Mouse (Mus musculus): ENCODE results near the gene Apeh.
"Not testable (repeated sequence)": the region's sequence is repeated elsewhere in the genome, so short reads cannot be mapped to it uniquely, and the experiment has no call there.

Gene Apeh

DNA sequence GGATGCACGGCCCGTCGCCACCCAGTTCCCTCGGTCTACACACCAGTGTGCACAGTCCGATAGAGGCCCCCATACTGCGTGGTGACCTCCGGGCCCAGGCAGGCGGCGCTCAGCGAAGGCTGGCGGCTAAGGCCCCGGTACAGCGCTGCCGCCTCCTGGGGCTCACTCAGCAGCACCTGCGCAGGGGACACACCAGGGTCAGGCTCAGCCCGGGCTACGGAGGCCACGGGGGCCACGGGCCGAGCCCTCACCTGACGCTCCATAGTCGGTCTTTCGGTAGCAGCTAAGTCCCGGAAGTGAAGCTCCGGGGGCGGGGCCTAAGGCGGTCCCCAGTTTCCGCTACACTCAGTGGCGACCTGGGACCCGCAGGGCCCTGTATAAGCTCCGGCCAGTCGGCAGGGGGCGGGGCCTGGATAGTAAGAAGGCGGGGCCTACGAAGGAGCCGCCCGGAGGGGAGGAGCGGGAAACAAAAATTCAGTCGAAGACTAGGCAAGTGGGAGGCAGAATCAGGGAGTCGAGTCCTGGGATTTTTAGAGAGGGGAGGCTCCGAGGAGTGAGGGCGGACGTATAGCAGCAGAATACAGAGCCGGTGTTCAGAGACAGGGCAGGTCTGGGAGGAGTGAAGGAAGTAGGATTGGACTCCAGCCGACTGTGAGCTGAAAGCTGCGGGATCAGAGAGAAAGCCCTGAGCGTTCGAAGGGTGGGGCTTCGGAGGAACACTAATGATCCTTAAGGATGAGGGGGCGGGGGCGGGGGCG, at the start of gene Apeh:
Apeh (minus strand) TSS at position 423 of the 758 bp plus-strand sequence.
- DNase-seq (ENCODE audit: low read depth, low spot score), result peak; percentile 95

DNA sequence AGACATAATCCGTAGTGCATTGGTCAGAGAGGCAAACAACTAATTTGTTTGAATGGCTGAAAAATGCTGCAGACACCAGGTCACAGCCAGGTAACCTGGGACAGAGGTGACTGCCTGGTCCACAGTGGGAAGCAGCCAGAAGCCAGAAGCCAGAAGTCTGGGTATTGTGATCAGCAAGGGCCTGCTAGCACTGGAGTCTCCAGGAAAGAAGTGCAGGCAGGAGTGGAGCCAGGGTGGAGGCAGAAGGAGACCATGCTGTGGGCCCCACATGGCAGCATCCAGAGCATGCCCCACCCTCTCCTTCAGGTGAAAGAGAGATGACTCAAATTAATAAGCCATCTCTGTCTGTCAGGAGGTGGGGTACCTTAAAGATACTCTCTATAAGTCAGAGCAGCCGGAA, 49.1 kb upstream of the Apeh start:
- no peak for DNase-seq (ENCODE audit: low read depth, low spot score)

DNA sequence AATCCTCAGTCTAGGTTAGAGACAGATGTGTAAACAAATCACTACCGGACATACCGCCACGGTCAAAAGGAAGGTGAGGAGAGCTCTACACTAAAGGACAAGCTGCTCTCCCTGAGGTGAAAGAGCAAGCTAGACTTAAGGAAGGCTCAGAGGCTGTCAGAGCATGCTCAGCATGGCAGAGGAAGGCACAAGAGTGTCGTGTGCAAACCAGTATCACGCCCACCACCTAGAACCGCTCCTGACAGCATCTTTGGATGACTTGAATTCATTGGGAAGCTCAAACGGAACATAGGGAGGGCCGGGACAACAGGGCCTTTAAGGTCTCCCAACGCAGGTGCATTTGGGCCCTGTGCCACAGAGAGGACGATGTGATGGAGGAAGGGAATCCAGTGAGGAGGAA, 47.0 kb upstream of the Apeh start:
- no peak for DNase-seq (ENCODE audit: low read depth, low spot score)

DNA sequence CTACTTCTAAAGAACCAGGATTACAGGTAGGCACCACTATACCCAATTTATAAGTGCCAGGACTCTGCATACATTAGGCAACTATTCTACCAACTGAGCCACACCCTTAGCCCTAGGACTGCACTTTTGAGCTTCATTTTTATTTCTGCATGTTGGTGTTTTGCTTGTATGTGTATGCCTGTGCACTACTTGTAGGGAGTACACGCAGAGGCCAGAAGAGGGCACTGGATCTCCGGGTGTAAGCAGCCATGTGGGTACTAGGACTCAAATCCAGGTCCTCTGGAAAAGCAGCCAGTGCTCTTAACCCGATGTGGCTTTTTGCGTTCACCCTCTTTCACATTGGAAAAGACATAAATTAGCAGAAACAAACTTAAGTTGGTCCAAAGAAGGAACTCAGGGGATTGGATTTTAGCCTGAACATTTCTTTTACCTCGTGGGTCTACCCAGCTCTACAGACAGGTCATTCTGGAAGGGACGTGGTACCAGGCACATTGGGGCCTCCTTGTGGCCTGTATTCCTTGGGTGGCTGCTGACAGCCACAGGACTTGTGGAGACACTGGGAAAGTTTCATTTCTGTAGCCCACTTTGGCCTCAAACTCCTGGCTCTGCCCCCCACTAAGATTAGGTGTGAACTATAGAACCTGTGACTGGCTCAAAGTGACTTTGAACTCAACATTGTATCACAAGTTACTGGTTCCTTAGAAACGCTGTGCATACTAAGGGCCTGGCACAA, 45.7 kb upstream of the Apeh start:
- no peak for DNase-seq (ENCODE audit: low read depth, low spot score)

DNA sequence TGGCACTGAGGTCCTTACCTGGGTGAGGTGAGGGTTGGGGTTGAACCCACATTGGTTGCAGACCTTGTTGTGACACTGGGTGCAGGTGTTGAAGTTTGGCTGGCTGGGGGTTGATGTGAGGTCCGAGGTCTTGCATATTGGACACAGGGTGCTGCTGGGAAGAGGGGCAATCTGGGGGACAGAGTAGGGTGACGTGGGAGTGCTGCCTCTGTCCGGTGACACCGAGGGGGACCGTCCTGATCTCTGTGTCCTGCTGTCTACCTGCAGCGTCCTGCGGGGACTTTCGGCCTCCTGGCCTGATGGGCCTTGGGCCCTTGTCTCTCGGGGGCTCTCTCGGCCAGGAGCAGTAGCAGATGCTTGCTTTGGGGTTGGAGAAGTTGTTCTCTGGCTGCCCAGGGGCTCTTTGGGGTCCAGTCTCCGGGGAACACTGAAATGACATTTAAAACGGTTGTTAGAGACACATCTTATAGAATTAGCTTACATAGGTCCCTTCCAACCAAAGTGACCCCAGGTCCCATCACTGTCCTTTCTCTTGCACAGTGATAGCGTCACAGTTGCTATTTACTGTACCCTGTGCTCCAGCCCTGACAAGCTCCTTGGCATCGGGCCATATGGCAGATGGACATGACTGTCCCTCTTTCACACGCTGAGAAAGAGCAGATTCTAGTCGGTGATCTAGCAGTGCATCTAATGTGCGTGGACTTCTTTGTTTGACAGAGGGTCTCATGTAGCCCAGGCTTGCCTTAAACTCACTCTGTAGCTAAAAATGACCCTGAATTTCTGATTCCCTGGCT, 45.0 kb upstream of the Apeh start:
- DNase-seq (ENCODE audit: low read depth, low spot score), result no peak

DNA sequence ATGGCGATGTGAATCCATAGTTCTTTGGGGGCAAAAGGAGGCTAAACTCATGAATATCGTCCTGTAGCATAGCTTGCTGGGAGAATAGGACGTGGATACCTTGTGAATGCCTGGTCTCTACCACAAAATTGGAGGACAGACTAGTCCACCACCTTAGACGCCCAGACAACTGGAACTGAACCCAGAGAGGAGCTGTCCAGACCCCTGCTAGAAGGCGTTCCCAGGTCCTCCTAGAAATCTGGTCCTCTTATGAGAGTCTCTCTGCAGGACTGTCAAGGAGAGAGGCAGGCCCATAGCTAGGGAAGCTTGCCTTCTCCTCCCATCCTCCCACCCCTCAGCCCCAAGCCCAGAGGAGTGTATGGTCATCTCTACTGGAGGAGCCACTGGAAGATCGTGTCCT, 43.7 kb upstream of the Apeh start:
- no peak for DNase-seq (ENCODE audit: low read depth, low spot score)

DNA sequence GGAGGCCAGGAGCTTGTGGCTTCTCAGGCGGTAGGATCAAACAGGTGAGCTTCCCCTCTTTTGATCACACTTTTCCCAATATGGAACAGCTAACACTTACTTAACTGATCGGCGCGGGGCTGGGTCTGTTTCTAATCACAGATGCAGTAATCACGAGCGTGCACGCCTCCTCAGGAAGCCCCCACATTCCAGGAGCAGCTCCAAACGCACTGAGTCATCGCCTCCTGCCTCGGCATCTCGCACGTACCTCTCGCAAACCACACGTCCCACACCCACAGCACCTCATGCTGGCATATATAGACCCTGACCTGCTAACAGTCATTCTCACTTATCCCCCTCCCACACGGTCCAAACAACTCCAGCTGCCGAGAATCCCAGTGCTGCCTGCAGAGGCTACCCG, 43.1 kb upstream of the Apeh start:
- peak; percentile 23 for DNase-seq (ENCODE audit: low read depth, low spot score)

DNA sequence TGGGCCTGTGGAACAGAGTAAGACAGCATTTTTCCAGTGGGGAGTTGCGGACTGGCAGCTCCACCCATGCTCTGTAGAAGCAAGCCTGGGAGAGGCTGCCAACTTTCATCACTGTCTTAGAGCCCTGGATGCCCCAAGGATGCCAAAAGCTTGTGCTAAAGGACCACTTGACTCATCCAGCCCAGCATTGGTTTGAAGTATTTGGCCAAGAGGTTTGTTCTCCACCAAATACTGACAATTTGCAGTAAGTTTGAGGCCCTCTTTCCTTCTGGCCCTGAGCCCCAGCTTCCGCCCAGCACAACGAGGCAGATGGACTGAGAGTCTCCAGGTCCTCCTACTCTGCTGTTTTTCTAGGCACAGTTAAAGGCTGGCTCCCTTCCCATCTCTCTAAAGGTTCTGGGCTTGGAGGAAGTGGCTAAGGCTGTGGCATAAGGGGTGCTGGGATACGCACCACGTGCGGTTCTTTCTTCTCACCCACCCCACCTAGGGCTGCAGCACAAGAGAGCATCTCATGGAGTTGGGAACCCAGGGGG, 42.6 kb upstream of the Apeh start:
- DNase-seq (ENCODE audit: low read depth, low spot score), result no peak

DNA sequence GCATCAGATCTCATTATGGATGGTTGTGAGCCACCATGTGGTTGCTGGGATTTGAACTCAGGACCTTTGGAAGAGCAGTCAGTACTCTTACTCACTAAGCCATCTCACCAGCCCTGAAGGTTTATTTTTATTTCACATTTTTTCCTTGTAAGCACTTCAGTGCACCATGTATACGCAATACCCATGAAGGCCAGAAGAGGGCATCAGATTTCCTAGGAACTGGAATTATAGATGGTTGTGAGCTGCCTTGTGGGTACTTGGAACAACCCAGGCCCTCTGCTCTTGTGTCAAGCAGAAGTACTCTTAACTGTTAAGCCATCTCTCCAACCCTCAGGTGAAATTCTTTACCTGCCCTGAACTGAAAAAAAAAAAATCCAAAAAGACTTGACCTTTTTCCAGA, 41.8 kb upstream of the Apeh start:
- DNase-seq (ENCODE audit: low read depth, low spot score), result peak; percentile 64

DNA sequence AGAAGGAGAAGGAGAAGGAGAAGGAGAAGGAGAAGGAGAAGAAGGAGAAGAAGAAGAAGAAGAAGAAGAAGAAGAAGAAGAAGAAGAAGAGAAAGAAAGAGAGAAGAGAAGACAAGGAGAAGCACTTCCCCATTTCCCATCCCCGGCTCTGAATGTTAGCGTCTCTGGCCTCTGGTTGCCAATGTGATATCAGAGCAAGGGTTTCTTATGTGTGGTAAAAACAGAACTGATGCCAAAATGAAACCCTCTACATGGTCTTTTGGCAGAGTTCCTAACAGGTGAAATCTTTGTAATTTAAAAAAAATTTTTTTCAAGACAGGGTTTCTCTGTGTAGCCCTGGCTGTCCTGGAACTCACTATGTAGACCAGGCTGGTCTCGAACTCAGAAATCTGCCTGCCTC, 41.3 kb upstream of the Apeh start:
- not testable (repeated sequence) for DNase-seq (ENCODE audit: low read depth, low spot score)

DNA sequence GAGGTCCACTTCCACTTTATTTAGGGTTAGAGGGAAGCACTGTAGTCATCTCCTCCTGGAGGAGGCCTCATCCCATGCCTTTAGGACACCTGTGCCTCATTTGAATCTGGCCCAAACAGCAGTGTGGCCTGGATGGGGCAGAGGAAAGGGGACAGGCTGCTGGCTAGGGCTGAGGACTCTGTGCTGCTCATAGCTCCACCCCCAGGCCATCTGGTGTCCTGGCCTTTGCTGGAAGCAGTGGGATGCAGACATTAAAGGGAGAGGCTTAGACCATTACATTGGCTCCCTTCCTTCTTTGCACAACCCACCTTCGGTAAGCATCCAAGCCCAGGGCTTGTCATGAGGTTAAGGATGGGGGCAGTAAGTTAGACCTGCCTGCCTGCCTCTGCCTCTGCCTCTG, 39.1 kb upstream of the Apeh start:
- DNase-seq (ENCODE audit: low read depth, low spot score), result no peak

DNA sequence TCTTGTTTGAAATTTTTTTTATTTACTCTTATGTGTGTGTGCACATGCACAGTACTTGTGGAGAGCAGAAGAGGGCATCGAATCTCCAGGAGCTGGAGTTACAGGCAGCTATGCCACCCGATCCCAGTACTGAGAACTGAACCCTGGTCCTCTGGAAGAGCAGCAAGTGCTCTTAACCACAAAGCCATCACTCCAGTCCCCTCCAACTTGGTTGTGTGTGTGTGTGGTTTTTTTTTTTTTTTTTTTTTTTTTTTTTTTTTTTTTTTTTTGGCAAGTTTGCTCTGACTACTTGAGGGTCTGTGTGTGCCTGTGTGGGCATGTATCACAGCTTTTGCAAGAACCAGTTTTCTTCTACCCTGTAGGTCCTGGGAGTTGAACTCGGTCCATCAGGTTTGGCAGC, 38.0 kb upstream of the Apeh start:
- no peak for DNase-seq (ENCODE audit: low read depth, low spot score)

DNA sequence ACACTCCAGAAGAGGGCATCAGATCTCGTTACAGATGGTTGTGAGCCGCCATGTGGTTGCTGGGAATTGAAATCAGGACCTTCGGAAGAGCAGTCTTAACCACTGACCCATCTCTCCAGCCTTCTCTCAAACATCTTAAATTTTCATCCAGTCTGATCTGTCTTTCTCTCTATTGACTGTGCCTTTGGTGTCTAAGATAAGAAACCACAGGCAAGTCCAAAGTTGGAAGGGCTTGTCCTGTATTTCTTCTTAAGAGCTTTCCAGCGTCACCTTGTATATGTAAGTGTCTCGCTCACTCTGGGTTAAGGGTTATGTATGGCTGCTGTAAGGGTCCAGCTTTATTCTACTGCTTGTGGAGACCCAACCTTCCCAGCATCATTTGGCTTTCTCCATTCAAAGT, 37.1 kb upstream of the Apeh start:
- no peak for DNase-seq (ENCODE audit: low read depth, low spot score)

DNA sequence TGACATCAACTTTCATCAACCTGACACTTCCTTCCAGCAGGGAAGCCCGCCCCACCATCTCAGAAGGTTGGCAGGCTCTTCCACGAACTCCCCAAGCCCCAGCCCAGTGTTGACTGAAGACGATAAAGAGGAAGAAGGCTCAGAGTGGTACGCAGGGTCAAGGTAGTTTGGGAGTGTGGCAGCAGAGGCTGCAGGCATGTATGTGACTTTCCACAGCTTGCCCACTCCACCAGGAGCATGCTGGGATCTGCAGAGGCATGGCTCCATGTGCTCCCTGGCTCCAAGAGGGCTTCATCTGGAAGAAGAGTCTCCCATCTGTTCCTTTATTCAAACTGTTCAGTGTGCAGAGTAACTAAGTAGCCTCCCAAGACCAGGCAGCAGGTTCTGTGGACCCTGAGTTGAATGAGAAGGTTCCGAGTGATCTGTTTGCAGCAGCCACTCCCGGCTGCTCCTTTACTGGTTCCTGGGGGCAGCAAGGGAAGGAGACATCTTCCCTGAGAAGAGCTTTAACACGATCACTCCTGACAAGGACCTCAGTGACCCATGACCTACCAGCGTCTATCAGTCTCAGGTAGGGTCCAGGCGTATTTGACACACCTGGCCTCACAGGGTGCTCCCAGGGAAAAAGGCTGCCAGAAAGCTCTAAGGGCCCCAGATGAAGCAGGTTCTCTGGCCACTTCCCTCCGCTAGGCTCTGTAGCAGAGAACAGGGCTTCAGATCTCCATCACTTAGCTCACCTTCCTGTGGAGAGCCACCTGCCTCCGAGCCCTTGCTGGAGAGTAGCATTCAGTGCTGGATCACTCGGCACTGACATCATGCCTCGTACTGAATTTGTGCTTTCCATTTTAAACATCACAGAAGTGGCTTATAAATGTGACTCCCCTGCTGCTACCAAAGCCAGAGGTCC, 34.9 kb upstream of the Apeh start:
- no peak for DNase-seq (ENCODE audit: low read depth, low spot score)

DNA sequence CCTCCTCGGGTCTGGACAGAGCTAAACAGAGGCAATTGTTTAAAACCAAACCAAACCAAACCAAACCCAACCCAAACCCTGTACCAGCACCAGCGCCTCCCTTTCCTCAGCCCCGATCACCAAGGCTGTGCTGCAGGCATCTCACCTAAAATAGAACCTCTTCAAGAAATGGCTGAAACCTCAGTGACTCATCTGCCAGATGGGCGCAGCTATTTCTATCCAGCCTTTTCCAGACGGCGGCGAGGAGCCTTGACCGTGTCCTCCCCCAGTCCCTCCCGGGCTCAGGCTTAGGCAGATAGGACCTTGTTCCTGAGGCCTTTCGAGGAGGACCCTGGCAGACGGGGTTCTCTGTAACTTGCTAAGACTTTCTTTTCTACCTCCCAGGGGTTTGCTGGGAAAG, 33.8 kb upstream of the Apeh start:
- no peak for DNase-seq (ENCODE audit: low read depth, low spot score)

DNA sequence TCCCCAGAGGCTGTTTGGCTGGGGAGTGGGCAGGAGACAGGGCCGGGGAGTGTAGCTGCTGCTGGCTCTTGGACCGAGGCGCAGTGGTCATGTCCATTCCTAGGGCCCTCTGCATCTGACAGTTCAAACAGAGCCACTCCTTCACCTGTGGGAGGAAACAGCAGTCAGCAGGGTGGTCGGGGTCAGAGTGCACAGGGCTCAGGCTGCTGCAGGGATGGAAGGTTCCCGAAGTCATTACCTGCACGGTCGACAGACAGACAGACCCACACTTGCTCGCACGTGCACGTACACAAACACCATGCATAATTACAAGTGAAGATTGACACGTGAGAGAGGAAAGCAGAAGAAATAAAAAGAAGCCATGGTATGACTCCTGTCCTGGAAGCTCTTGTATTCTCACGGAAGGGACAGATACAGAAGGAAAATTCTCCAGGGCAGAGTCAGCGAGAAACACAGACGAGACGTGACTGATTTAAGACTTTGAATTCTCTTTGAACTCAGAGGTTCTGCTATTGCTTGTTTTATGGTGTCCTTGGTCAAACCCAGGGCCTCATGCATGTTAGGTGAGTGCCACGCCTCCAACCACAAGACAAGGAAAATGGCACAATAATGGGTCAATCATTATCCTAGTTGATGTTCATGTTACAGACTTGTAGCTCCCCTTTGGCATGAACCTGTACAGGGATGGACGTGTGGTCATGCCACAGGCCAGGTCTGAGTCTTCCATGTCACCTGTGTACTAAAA, 32.2 kb upstream of the Apeh start:
- DNase-seq (ENCODE audit: low read depth, low spot score), result no peak

DNA sequence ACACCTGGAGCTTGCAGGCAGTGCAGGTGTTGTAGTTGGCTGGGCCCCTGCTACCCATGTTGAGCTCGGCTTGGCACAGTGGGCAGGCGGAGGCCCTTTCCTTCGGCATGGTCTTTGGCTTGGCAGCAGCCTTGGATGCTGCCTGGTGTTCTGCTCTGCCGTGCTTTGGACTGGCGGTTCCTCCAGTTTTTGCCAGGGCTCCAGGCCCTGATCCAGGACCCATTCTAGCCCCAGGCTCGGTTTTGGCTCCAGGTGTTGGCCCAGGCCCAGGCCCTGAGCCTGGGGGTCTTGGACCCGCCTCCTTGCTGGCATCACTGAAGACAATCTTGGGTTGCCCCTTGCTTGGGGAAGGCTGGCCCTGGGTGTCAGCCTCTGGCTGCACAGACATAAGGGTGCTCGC, 31.3 kb upstream of the Apeh start:
- DNase-seq (ENCODE audit: low read depth, low spot score), result no peak

DNA sequence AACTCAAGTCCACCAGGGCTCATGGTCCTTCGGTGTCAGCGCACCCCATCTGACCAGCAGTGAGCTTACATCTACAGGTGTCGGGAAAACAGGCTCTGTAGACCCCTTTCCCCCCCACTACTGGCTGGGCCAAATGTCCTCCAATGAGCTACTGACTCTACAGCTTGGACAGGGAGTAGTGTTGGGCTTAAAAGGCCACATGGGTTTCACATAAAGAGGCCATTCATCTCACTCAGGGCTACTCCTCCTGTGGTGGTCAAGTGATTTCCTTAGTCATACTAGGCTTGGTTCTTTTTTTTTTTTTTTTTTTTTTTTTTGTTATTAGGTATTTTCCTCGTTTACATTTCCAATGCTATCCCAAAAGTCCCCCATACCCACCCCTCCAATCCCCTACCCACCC, 29.5 kb upstream of the Apeh start:
- DNase-seq (ENCODE audit: low read depth, low spot score), result no peak

DNA sequence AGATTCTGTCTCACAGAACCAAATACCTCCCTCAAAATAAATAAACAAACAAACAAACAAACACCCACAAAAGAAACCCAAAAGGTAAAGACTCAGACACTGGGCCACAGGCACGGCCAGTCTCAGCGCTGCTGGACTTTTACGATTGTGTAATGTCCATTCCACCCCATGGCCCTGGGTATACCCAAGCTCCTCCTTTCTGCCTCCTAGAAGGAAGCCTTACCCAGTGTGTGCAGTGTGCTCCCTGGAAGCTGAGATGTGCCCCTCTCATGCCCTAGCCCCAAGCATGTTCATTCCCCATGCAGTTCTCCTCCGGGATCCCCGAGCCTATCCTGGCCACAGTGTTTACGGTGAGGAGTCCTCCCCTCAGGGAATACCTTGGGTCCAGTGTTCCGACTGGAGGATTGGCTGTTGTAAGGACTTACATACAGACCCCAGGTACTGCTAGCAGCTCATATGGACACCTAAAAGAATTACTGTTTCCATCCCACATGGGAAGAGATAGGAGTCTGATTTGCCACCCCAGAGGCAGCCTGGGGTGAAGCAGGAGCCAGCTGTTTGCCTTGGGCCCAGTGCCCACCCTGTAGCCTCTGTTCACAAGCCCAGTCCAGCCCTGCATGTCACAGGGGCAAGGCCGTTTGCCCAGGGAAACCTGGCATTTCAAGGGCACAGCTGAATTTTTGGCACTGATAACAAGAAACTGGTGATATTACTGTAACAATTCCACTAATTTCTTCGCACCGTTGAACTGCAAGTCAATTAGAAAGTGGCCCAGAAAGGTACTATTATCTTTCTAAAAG, 27.0 kb upstream of the Apeh start:
- no peak for DNase-seq (ENCODE audit: low read depth, low spot score)

DNA sequence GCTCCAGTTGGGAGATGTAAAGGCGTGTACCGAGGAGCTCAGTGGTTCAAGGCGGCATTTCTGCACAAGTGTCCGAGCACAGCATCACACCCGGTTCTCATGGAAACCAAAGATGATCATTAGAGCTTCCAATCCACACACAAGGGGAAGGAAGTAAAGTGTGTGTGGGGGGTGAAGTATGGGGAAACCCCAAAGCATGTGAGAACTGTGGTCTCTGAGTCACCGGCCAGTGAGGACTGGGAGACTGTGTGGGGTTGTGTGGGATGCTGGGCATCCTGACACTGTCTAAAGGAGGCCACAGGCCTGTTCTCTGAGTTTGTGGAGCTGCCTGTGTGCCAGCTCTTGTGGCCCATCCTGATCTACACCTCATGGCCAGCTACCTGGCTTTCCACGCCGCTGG, 26.3 kb upstream of the Apeh start:
- no peak for DNase-seq (ENCODE audit: low read depth, low spot score)
